Mouse (Mus musculus): ENCODE measurements around the gene Sppl2b. TPM values are rescaled to one million over a fixed set of nuclear protein-coding genes. Genes with fewer than 3 reads are reported as not detected.

Gene Sppl2b
- polyA plus RNA-seq, 1 experiment from 2014 or later: 49.3 TPM

GRCm38 (mm10) chr10:80901409-80902272, 46.6 kb downstream of the Sppl2b start:
- 88% methylated on average over 19 of the region's 19 CpGs for WGBS
- H3K4me1 ChIP-seq: peaks cover 16% of the 10 kb centered on the region
- H3K36me3 ChIP-seq: peaks cover 70% of the 10 kb centered on the region
- ATAC-seq (ENCODE audit: insufficient number of reproducible peaks, insufficient read depth, low FRiP score, low TSS enrichment, low read depth): no peak
- no peaks in the 10 kb centered on the region for H3K27me3 ChIP-seq
- peak overlapping the region; percentile 73 for H3K27ac ChIP-seq
- peak overlapping the region; percentile 86; the same call in 1 of the 2 replicates for H3K4me3 ChIP-seq
- peak overlapping the region; percentile 46 for H3K9ac ChIP-seq
- H3K9me3 ChIP-seq: no peaks in the 10 kb centered on the region
- H3K4me2 ChIP-seq: peak overlapping the region; percentile 98

DNA sequence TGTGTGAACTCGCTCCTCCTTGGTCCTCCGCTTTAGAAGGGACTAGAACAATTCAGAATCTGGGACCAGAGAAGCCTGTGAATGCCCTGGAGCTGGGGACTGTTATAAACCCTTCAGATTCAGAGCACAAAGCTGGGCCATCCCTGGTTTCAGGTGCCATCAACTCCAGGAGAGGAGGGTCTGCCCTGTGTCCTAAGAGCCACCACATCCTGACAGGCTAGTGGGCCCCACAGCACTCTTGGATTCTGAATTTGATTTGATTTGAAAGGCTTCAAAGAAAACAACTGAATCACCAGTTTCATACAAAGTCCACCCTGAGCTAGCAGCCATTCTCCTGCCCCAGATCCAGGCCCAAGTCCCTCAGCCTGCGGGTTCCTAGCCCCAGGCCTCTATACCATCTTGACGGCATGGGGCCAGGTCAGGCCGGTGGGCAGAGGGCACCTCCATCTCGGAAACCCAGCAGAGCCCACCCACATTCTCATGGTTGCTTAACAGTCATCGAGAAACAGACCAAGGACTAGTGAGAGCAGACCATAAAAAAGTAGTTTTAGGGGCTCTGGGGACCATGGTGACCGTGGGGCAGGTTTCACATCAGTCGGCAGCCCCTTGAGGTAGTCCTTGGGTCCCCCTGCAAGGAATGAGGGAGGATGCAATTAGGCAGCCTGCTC, 47.3 kb downstream of the Sppl2b start:
- Histone ChIP-seq H3K9me3 (no peaks in the 10 kb centered on the region), H3K4me2 (no peak overlapping the region), H3K27ac (no peak overlapping the region), H3K36me3 (peaks cover 74% of the 10 kb centered on the region), H3K4me1 (peaks cover 16% of the 10 kb centered on the region), H3K4me3 (no peak overlapping the region), H3K27me3 (no peaks in the 10 kb centered on the region), H3K9ac (no peak overlapping the region)
- 89% methylated on average over 9 of the region's 9 CpGs for WGBS
- no peak for ATAC-seq (ENCODE audit: insufficient number of reproducible peaks, insufficient read depth, low FRiP score, low TSS enrichment, low read depth)

GRCm38 (mm10) chr10:80903282-80903681, 48.2 kb downstream of the Sppl2b start:
- no peaks in the 10 kb centered on the region for H3K9me3 ChIP-seq
- no peak overlapping the region for H3K27ac ChIP-seq
- peaks cover 76% of the 10 kb centered on the region for H3K36me3 ChIP-seq
- no peak overlapping the region for H3K4me3 ChIP-seq
- H3K4me2 ChIP-seq: no peak overlapping the region
- H3K9ac ChIP-seq: no peak overlapping the region
- WGBS: 94% methylated on average over 10 of the region's 10 CpGs
- peaks cover 10% of the 10 kb centered on the region for H3K4me1 ChIP-seq
- no peaks in the 10 kb centered on the region for H3K27me3 ChIP-seq
- ATAC-seq (ENCODE audit: insufficient number of reproducible peaks, insufficient read depth, low FRiP score, low TSS enrichment, low read depth): no peak

DNA sequence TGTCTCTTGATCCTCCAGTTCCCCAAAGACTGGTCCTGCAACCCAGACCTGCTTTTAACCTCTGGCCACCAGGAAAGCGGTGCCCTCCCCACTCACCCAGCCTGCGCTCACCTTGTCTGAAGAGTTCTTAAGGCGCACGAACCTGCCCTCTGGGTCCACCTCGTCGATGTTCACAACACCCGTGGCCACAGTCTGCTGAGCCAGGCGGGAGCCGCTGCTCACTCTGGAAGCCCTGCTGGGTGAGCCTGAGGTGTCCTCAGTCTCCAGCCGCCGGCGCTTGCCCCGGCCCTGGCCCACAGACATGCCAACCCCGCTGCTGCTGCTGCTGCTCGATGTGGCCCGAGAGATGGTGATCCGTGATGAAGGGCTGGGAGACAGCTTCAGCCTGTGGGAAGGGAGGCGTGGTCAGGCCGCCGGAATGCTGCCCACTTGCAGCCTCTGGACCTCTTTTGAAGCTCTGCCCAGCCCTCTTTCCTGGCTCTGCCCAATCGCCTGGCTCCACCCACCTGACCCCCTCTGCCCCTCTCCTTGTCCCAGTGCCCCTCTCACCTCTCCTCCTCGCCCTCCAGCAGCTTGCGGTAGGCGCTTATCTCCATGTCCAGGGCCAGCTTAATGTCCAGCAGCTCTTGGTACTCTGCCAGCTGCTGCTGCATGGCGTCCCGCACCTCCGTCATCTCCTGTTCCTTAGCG, 49.1 kb downstream of the Sppl2b start:
- Histone ChIP-seq H3K4me3 (no peak overlapping the region), H3K4me1 (peaks cover 9% of the 10 kb centered on the region), H3K4me2 (no peak overlapping the region), H3K9me3 (no peaks in the 10 kb centered on the region), H3K27ac (no peak overlapping the region), H3K9ac (no peak overlapping the region), H3K36me3 (peaks cover 77% of the 10 kb centered on the region), H3K27me3 (no peaks in the 10 kb centered on the region)
- WGBS: 88% methylated on average over 28 of the region's 28 CpGs
- ATAC-seq (ENCODE audit: insufficient number of reproducible peaks, insufficient read depth, low FRiP score, low TSS enrichment, low read depth): no peak

- Histone ChIP-seq H3K9me3 (no peaks in the 10 kb centered on the region), H3K4me3 (no peak overlapping the region), H3K36me3 (peaks cover 77% of the 10 kb centered on the region), H3K4me2 (no peak overlapping the region), H3K27ac (no peak overlapping the region), H3K4me1 (peaks cover 3% of the 10 kb centered on the region), H3K9ac (no peak overlapping the region), H3K27me3 (no peaks in the 10 kb centered on the region)
- no peak for ATAC-seq (ENCODE audit: insufficient number of reproducible peaks, insufficient read depth, low FRiP score, low TSS enrichment, low read depth)
- WGBS: 92% methylated on average over 11 of the region's 11 CpGs
These were observed 49.6 kb downstream of the Sppl2b start for GRCm38 (mm10) chr10:80904709-80905108.

DNA sequence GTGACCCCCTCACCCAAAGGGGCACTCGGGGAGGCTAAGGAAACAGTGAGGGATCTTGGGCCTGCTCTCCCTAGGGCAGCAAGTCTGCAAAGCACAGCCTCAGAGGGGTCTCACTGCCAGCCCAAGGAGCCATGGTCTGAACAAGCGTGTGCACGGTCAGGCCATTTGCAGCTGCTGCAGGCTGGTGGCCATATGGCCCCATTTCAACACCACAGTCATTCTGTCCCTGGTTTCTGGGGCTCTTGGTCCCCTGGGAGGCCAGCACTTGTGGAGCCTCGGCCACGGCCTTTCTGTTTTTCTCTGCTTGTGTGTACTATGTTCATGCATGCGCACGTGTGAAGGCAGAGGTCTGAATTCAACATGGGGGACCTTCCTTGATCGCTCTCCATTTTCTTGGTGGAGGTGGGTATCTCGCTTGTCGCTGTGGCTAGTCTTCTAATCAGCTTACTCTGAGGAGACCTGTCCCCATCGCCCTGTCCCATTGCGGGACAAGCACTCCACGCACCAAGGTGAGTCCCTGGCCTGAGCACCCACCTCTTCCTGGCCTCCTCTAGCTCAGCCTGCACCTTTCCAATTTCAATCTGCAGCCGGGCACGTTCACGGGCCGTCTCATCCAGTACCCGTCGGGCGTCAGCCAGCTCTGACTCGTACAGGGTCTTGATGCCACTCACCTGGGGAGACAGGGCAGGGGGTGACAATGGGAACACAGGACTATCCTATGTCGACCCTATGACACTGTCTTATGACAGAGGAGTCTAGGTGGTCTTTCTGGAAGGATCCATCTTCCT, 54.5 kb downstream of the Sppl2b start:
- H3K27ac ChIP-seq: no peak overlapping the region
- no peaks in the 10 kb centered on the region for H3K27me3 ChIP-seq
- no peak overlapping the region for H3K4me3 ChIP-seq
- no peak for ATAC-seq (ENCODE audit: insufficient number of reproducible peaks, insufficient read depth, low FRiP score, low TSS enrichment, low read depth)
- WGBS: 91% methylated on average over 22 of the region's 22 CpGs
- peaks cover 4% of the 10 kb centered on the region for H3K4me1 ChIP-seq
- no peak overlapping the region for H3K4me2 ChIP-seq
- 0 out of 2 replicates have a peak overlapping the region, but pooled peaks have one; percentile 27 for H3K9ac ChIP-seq
- peaks cover 92% of the 10 kb centered on the region for H3K36me3 ChIP-seq
- H3K9me3 ChIP-seq: no peaks in the 10 kb centered on the region

GRCm38 (mm10) chr10:80911354-80911753, 56.3 kb downstream of the Sppl2b start:
- H3K4me3 ChIP-seq: no peak overlapping the region
- no peaks in the 10 kb centered on the region for H3K27me3 ChIP-seq
- H3K4me1 ChIP-seq: peaks cover 10% of the 10 kb centered on the region
- 90% methylated on average over 4 of the region's 4 CpGs for WGBS
- ATAC-seq (ENCODE audit: insufficient number of reproducible peaks, insufficient read depth, low FRiP score, low TSS enrichment, low read depth): no peak
- H3K4me2 ChIP-seq: no peak overlapping the region
- H3K27ac ChIP-seq: no peak overlapping the region
- peaks cover 86% of the 10 kb centered on the region for H3K36me3 ChIP-seq
- no peak overlapping the region for H3K9ac ChIP-seq
- H3K9me3 ChIP-seq: no peaks in the 10 kb centered on the region

GRCm38 (mm10) chr10:80911891-80912290, 56.8 kb downstream of the Sppl2b start:
- no peak for ATAC-seq (ENCODE audit: insufficient number of reproducible peaks, insufficient read depth, low FRiP score, low TSS enrichment, low read depth)
- no peak overlapping the region for H3K4me3 ChIP-seq
- no peak overlapping the region for H3K4me2 ChIP-seq
- H3K9ac ChIP-seq: 0 out of 2 replicates have a peak overlapping the region, but pooled peaks have one; percentile 21
- no peaks in the 10 kb centered on the region for H3K27me3 ChIP-seq
- H3K4me1 ChIP-seq: peaks cover 14% of the 10 kb centered on the region
- peaks cover 83% of the 10 kb centered on the region for H3K36me3 ChIP-seq
- no peaks in the 10 kb centered on the region for H3K9me3 ChIP-seq
- no peak overlapping the region for H3K27ac ChIP-seq

DNA sequence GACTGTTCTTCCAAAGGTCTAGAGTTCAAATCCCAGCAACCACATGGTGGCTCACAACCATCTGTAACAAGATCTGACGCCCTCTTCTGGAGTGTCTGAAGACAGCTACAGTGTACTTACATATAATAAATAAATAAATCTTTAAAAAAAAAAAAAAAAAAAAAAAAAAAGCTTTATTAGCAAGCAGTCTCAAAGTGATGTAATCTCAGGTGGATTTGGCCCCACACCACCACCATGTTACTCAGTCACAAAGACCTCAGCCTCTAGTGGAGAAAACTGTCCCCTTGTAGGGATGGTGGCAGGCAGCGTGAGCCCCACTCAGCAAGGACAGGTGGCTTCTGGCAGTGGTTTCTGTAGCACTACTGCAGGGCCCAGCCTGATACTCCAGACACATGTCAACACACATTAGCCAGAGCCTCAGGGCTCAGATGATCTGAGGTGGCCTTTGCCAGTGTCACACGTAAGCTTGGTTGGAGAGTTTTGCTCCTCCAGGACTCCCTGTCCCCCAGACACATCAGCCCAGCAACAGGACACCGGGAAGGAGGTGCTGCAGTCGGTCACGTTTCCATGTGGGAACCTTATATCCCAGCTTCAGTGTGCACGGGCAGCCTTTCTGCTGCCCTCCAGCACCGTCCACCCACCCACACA, 58.4 kb downstream of the Sppl2b start:
- H3K36me3 ChIP-seq: peaks cover 68% of the 10 kb centered on the region
- ATAC-seq (ENCODE audit: insufficient number of reproducible peaks, insufficient read depth, low FRiP score, low TSS enrichment, low read depth): no peak
- no peak overlapping the region for H3K9ac ChIP-seq

DNA sequence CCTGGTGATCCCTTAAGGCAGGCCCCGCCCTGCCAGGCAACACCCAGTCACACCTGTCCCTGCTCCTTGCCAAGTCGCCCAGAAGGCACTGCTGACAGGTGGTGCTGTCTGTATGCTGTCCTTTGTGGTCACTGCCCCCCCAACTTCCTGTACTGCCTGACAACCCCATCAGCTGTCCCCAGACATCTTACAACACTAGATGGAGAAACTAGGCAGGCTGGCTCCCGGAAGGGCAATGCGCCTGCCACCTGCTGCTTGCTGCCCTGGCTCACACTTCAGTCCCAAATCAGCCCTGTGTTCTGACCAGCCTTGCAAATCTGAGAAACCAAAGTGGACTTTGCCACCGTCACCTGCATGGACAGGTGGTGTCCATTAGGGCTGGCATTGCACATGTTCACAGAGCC, 59.2 kb downstream of the Sppl2b start:
- no peak overlapping the region for H3K27ac ChIP-seq
- H3K9me3 ChIP-seq: no peaks in the 10 kb centered on the region
- no peak overlapping the region for H3K4me2 ChIP-seq
- 0 out of 2 replicates have a peak overlapping the region, but pooled peaks have one; percentile 40 for H3K9ac ChIP-seq
- 83% methylated on average over 5 of the region's 5 CpGs for WGBS
- H3K27me3 ChIP-seq: no peaks in the 10 kb centered on the region
- no peak overlapping the region for H3K4me3 ChIP-seq
- H3K36me3 ChIP-seq: peaks cover 60% of the 10 kb centered on the region
- ATAC-seq (ENCODE audit: insufficient number of reproducible peaks, insufficient read depth, low FRiP score, low TSS enrichment, low read depth): no peak
- H3K4me1 ChIP-seq: peaks cover 25% of the 10 kb centered on the region

More for the DNA sequence above, 58.4 kb downstream of the Sppl2b start:
- Histone ChIP-seq H3K4me1 (peaks cover 23% of the 10 kb centered on the region), H3K27me3 (no peaks in the 10 kb centered on the region), H3K4me2 (no peak overlapping the region), H3K27ac (no peak overlapping the region; the same call in 1 of the 2 replicates), H3K4me3 (no peak overlapping the region), H3K9me3 (no peaks in the 10 kb centered on the region)
- 83% methylated on average over 7 of the region's 8 CpGs for WGBS

Data from embryonic facial prominence, embryonic 13.5 days (tissue).